Mouse (Mus musculus) cerebellum, adult 2 months (tissue): Measurements from ENCODE around the gene Pik3ca.

Experiments used
- CTCF ChIP-seq: fragments of 200-500 bp; IDR thresholded peaks from 2 replicates; pipeline ENCODE4 v1.5.1; 2011; ENCODE audit warnings: low read depth, mild to moderate bottlenecking, control low read depth, low read length, moderate library complexity, borderline replicate concordance; ENCODE audit not compliant: insufficient read depth
- POLR2A ChIP-seq: fragments of 200-500 bp; IDR thresholded peaks from 2 replicates; pipeline ENCODE4 v1.6.1; 2011; ENCODE audit warnings: low read length, control low read depth, borderline replicate concordance; ENCODE audit not compliant: insufficient read depth

GRCm38 (mm10) chr3:32367516-32367915 is 30.0 kb upstream of the Pik3ca start:
- no peak for TF ChIP-seq POLR2A
- no peak for TF ChIP-seq CTCF
